Mouse (Mus musculus) testis, postnatal 10 days (tissue): ENCODE data around the gene Gm7861.
"Not testable (repeated sequence)": the region's sequence is repeated elsewhere in the genome, so short reads cannot be mapped to it uniquely, and the experiment has no call there.

ENCODE experiments used
- DNase-seq: peaks from one replicate; pipeline ENCODE4 v3.0.0; 2021; ENCODE audit warnings: low spot score

Gene Gm7861

DNA sequence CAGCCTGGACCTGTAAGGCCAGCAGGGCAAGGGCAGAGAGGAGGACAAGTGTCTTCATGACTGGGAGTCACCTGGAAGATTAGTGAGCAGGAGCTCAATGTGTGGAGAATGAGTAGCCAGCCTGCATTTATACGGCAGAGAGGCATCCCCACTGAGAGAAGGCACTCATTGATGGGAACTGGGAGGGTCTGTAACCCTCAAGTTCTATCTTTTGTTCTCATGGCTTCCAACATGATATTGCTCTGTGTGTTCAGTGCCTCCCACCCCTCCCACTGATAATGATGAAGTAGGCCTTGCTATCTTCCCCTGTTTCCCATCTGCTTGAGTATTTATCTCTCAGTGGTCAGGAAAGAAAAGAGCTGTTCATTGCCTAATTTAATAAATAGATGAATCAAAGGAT is at the start of gene Gm7861:
Gene Gm7861, minus strand, starts transcription at position 101 of the 400 bp plus-strand sequence.
- DNase-seq, result not testable (repeated sequence)

DNA sequence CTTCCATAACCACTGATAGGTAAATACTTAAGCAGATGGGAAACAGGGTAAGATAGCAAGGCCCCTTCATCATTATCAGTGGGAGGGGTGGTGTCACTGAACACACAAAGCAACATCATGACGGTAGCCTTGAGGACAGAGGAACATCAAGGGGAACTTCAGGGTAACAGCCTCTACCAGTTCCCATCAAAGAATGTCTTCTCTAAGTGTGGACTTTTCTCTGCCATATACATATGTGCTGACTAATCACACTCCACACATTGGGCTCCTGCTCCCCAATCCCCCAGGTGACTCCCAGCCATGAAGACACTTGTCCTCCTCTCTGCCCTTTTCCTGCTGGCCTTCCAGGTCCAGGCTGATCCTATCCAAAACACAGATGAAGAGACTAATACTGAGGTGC is 23.6 kb upstream of the Gm7861 start, which contains the start of gene Defa26:
Gene Defa26, plus strand, starts transcription at position 301 of the 400 bp plus-strand sequence.
- DNase-seq, result not testable (repeated sequence)

DNA sequence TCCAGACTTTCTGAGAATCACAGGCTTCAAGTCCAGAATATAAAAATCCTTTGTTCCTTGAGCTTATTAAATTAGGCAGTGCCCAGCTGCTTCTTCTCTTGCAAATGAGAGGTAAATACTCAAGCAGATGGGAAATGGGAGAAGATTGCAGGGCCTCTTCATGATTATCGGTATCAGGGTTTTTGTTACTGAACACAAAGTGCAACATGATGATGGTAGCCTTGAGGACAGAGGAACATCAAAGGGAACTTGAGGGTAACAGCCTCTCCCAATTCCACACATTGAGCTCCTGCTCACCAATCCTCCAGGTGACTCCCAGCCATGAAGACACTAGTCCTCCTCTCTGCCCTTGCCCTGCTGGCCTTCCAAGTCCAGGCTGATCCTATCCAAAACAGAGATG is 11.6 kb downstream of the Gm7861 start, which contains the start of gene Defa28:
Gene Defa28, plus strand, starts transcription at position 301 of the 400 bp plus-strand sequence.
- DNase-seq, result not testable (repeated sequence)

DNA sequence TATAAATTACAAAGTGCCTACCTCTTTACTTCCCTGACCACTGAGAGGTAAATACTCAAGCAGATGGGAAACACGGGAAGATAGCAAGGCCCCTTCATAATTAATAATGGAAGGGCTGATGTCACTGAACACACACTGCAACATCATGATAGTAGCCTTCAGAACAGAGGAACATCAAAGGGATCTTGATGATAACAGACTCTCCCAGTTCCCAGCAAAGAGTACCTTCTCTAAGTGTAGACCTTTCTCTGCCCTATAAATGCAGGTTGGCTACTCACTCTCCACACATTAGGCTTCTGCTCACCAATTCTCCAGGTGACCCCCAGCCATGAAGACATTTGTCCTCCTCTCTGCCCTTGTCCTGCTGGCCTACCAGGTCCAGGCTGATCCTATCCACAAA is 29.2 kb downstream of the Gm7861 start, which contains the start of gene Defa37:
Gene Defa37, plus strand, starts transcription at position 301 of the 400 bp plus-strand sequence.
- DNase-seq, result not testable (repeated sequence)
